Mouse (Mus musculus) cerebellum, postnatal 4 days (tissue): ENCODE results near the gene Ubxn7.

ENCODE experiments used
- DNase-seq, 2 experiments: peaks; one replicate each; pipeline ENCODE4 v3.0.0; 2022; ENCODE audit warnings: low spot score in 2 of 2, mixed read lengths in 1 of 2

The Ubxn7 gene

DNA sequence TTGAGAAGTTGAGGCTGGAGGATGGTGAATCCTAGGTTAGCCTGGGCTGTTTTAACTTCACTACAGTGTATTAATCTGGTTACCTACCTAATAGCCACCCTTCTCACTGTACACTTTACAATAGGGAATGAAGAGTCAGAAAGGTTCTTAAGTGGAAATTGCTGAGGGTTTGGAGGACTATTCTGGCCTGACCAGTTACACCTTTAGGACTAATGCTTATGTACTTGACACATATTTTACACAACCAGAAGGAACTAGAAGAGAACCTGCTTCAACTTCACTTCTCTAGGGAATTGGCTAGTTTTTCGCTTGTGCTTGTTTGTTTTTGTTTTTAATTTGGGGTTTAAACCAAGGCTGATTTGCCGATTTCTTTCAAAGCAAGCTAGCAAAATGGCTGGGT lies 101.1 kb downstream of the Ubxn7 start:
- no peak for DNase-seq

DNA sequence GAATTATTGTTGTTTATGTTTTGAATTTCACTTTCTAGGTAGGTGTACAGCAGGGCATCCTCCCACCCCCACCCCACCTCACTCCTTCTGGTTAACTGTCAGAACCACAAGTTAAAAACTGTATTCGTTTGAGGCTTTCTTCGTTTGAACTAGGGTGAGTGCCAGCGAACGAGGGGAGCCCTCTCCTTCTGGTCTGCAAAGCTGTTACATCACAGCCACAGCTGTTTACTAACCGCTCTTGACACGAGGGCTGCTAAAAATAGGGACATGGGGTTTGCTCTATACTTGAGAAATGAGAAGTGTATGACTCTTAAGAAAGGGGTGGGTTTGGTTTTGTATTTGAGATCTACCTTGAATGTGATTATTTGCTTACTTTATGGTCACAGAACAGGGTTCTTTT lies 102.0 kb downstream of the Ubxn7 start:
- DNase-seq: no peak

- no peak for DNase-seq
These were observed 102.6 kb downstream of the Ubxn7 start for GRCm38 (mm10) chr16:32434691-32435090.

- DNase-seq: no peak
These were observed 104.6 kb downstream of the Ubxn7 start for GRCm38 (mm10) chr16:32436657-32437056.

DNA sequence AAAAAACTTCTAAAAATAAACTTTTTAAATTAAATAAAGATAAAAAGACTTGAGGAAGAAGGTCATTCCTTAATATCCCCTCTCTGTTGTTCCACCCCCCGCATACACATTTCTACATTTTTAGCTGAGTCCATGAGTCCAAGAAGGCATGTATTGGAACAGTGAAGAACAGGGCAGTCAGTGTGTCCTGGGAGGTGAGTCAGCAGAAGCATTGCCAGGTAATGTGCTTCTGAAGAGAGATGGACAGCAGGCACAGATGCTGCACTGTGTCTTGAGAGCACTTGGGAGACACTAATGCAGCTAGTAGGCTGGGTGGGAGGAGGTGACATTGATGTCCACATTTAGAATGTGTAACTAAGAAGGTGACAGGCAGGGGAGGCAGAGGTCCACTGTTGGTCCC lies 105.2 kb downstream of the Ubxn7 start:
- DNase-seq: no peak

GRCm38 (mm10) chr16:32441432-32441831 lies 109.4 kb downstream of the Ubxn7 start:
- no peak for DNase-seq
